Comparison of ENCODE assay signal across 9 mouse cellular contexts in genomic region chr5:113516119-113516872, GRCm38 (mm10). TPM values are rescaled to one million over a fixed set of nuclear protein-coding genes. Genes with fewer than 3 reads are reported as not detected.
DNase-seq lines count a peak whose midpoint lies in the region; ATAC-seq lines count a peak whose summit lies in the region.
"Had no signal": no experiment of that assay in that cellular context is flagged by ENCODE, and none has a peak within 500 bp of the region (broad histone marks: within the 10 kb centered on the region; RNA-seq: fewer than 3 reads in every experiment).

No protein-coding gene starts in this region.

- no peaks in the 10 kb centered on the region for H3K36me3 ChIP-seq in heart, embryonic 13.5 days
- H3K36me3 ChIP-seq in forebrain, embryonic 13.5 days (ENCODE audit: poor library complexity, severe bottlenecking): no peaks in the 10 kb centered on the region
- no peaks in the 10 kb centered on the region for H3K36me3 ChIP-seq in midbrain, embryonic 11.5 days (ENCODE audit: control insufficient read depth, insufficient read depth, low read length)
- H3K36me3 ChIP-seq: embryonic facial prominence, embryonic 15.5 days had no signal

- peak overlapping the region; percentile 62 for H3K27ac ChIP-seq in heart, embryonic 13.5 days (replicated peaks)
- peak overlapping the region; percentile 57; the same call in 1 of the 2 replicates for H3K27ac ChIP-seq in forebrain, embryonic 13.5 days
- peak overlapping the region; percentile 48 for H3K27ac ChIP-seq in midbrain, embryonic 11.5 days (ENCODE audit: low read depth, low read length)
- H3K27ac ChIP-seq: embryonic facial prominence, embryonic 15.5 days had no signal

- WGBS in heart, embryonic 13.5 days: 33% methylated on average over 14 of the region's 14 CpGs
- WGBS in forebrain, embryonic 13.5 days: 32% methylated on average over 14 of the region's 14 CpGs
- 42% methylated on average over 14 of the region's 14 CpGs for WGBS in midbrain, embryonic 11.5 days

- peak overlapping the region; percentile 52 for H3K4me2 ChIP-seq in heart, embryonic 13.5 days
- H3K4me2 ChIP-seq in forebrain, embryonic 13.5 days: peak overlapping the region; percentile 47
- H3K4me2 ChIP-seq in midbrain, embryonic 11.5 days: 0 out of 2 replicates have a peak overlapping the region, but pooled peaks have one; percentile 27
- H3K4me2 ChIP-seq: embryonic facial prominence, embryonic 15.5 days had no signal

- H3K9me3 ChIP-seq in heart, embryonic 13.5 days: no peaks in the 10 kb centered on the region
- H3K9me3 ChIP-seq in forebrain, embryonic 13.5 days (replicated peaks): no peaks in the 10 kb centered on the region
- no peaks in the 10 kb centered on the region for H3K9me3 ChIP-seq in midbrain, embryonic 11.5 days (ENCODE audit: control insufficient read depth, low read length)
- H3K9me3 ChIP-seq: embryonic facial prominence, embryonic 15.5 days had no signal

- no peak for ATAC-seq in heart, embryonic 13.5 days (ENCODE audit: extremely low read depth, insufficient number of reproducible peaks, low FRiP score, low TSS enrichment)
- ATAC-seq in forebrain, embryonic 13.5 days: peak; percentile 41
- peak; percentile 59 for ATAC-seq in midbrain, embryonic 11.5 days (ENCODE audit: low FRiP score)

- H3K4me3 ChIP-seq in heart, embryonic 13.5 days: no peak overlapping the region
- H3K4me3 ChIP-seq in forebrain, embryonic 13.5 days: no peak overlapping the region
- no peak overlapping the region for H3K4me3 ChIP-seq in midbrain, embryonic 11.5 days (ENCODE audit: low read depth, low read length)
- H3K4me3 ChIP-seq: embryonic facial prominence, embryonic 15.5 days had no signal

- H3K4me1 ChIP-seq in heart, embryonic 13.5 days: peaks cover 54% of the 10 kb centered on the region
- peaks cover 35% of the 10 kb centered on the region for H3K4me1 ChIP-seq in forebrain, embryonic 13.5 days
- peaks cover 9% of the 10 kb centered on the region for H3K4me1 ChIP-seq in midbrain, embryonic 11.5 days (ENCODE audit: control insufficient read depth, insufficient read depth, low read length)

- no peak for DNase-seq in heart, adult 9 months (ENCODE audit: low spot score in 2 of 2)
- peak; percentile 56 for DNase-seq in brain, adult 2 months (ENCODE audit: low read depth, low spot score)
- DNase-seq in midbrain, embryonic 11.5 days (ENCODE audit: low spot score, missing footprints): peak; percentile 75
- no peak for DNase-seq in adrenal gland, postnatal 10 days
- no peak for DNase-seq in right cerebral cortex, postnatal 4 days
- DNase-seq: gastrocnemius, postnatal 25 days had no signal

- H3K9ac ChIP-seq in heart, embryonic 13.5 days: peak overlapping the region; percentile 37; the same call in 1 of the 2 replicates
- H3K9ac ChIP-seq in forebrain, embryonic 13.5 days: 0 out of 2 replicates have a peak overlapping the region, but pooled peaks have one; percentile 30
- no peak overlapping the region for H3K9ac ChIP-seq in midbrain, embryonic 11.5 days (ENCODE audit: low read length)
- H3K9ac ChIP-seq: embryonic facial prominence, embryonic 15.5 days had no signal

- H3K27me3 ChIP-seq in heart, embryonic 13.5 days (replicated peaks): peaks cover 12% of the 10 kb centered on the region; the same call in 1 of the 2 replicates
- 0 out of 2 replicates have a peak, but pooled peaks cover 7% of the 10 kb centered on the region for H3K27me3 ChIP-seq in forebrain, embryonic 13.5 days
- H3K27me3 ChIP-seq in midbrain, embryonic 11.5 days (ENCODE audit: control insufficient read depth, insufficient read depth, low read length): no peaks in the 10 kb centered on the region; the same call in 1 of the 2 replicates
- H3K27me3 ChIP-seq: embryonic facial prominence, embryonic 15.5 days had no signal

RNA-seq across cellular contexts. Expression of gene Wscd2, which starts 26.2 kb away (rescaled TPM):
- polyA plus RNA-seq in heart, embryonic 13.5 days (2015; fragmentation: Nextera tagmentation; extraction: Ambion mirVana): 3.8 and 4.0 TPM in 2 replicates
- 4.7 and 6.9 TPM in 2 replicates for polyA plus RNA-seq in forebrain, embryonic 13.5 days (2015; fragmentation: Nextera tagmentation; extraction: Ambion mirVana)
- polyA plus RNA-seq in midbrain, embryonic 11.5 days (2014; fragmentation: Nextera tagmentation; extraction: Ambion mirVana): 8.0 and 9.1 TPM in 2 replicates
- 1 to 10 TPM; 6.5 to 6.7 TPM for total RNA-seq in adrenal gland, postnatal 10 days (2021)

Comparison
In these comparisons a context has a peak if more than half of its experiments do, and no peak if none do; other contexts are left out.
1. DNase-seq: peak in brain, adult 2 months (single experiment) and midbrain, embryonic 11.5 days (single experiment); none in heart, adult 9 months (0 of 2), adrenal gland, postnatal 10 days (single experiment) and right cerebral cortex, postnatal 4 days (single experiment).
2. Peak in every context shown above with its lines, with median percentiles within 50 percentile points of each other: H3K27ac ChIP-seq and H3K4me2 ChIP-seq.